Mouse (Mus musculus) liver, adult 2 months (tissue): ENCODE measurements around the gene Dhx30.

Experiments
- CTCF ChIP-seq: fragments of 200-500 bp; IDR thresholded peaks from 2 replicates; pipeline ENCODE4 v1.5.1; 2011; ENCODE audit warnings: low read depth, low read length, control low read depth
- POLR2A ChIP-seq: fragments of 200-500 bp; IDR thresholded peaks from 2 replicates; pipeline ENCODE4 v1.6.1; 2011; ENCODE audit warnings: low read length, control low read depth; ENCODE audit not compliant: insufficient read depth; ENCODE audit errors: extremely low read depth

GRCm38 (mm10) chr9:110057200-110057599, 60.4 kb downstream of the Dhx30 start:
- TF ChIP-seq CTCF (no peak), POLR2A (no peak)
